Mouse (Mus musculus) kidney, postnatal 14 days (tissue): ENCODE data around the gene Naif1.

Source experiments
- DNase-seq: peaks from one replicate; pipeline ENCODE4 v3.0.0; 2022; ENCODE audit warnings: mixed read lengths

Gene Naif1

DNA sequence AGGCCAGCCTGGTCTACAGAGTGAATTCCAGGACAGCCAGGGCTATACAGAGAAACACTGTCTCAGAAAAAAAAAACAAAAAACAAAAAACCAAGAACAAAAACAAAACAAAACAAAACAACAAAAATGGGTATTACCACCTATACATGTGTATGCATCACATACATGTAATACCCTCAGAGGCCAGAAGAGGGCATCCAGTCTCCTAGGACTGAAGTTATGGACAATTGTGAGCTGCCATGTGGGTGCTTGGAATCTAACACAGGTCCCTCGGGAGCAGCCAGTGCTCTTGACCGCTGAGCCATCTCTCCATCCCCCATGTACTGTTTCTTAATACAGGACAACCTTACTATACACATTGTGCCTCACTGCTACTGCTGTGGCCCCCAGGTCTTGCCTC, 55.3 kb downstream of the Naif1 start:
- DNase-seq, result no peak
